Mouse (Mus musculus): ENCODE data around the gene Osbpl8.

DNA sequence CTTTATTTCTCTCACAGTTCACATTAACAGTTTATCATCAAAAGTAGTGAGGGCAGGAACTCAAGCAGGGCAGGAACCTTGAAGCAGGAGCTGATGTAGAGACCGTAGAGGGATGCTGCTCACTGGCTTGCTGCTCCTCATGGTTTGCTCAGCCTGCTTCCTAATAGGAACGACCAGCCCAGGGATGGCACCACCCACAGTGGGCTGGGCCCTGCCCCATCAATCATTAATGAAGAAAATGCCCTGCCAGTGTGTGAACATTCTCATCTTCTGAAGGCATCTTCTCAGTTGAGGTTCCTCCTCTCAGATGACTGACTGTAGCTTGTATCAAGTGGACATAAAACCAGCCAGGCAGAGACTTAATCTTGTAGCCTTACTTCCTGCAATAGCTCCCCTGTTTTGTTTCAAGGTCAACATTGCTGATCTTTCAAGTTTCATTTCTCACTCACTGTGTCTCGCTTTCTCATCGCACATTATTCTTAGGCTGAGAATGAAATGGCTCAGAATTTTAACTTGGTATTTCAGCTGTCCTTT, 24.5 kb downstream of the Osbpl8 start:
- TF ChIP-seq CTCF (IDR thresholded peaks at IDR 0.05; ENCODE audit: extremely low read depth, insufficient read depth, insufficient read length, insufficient replicate concordance) (no peak), POLR2A (IDR thresholded peaks at IDR 0.05; ENCODE audit: low read depth, low read length) (no peak)
